Mouse (Mus musculus) kidney, adult 18-20 months (tissue): ENCODE measurements around the gene Galntl5.
"Not testable (repeated sequence)": the region's sequence is repeated elsewhere in the genome, so short reads cannot be mapped to it uniquely, and the experiment has no call there.

Experiments
- DNase-seq: peaks from one replicate; pipeline ENCODE4 v3.0.0; 2021

Galntl5 gene

DNA sequence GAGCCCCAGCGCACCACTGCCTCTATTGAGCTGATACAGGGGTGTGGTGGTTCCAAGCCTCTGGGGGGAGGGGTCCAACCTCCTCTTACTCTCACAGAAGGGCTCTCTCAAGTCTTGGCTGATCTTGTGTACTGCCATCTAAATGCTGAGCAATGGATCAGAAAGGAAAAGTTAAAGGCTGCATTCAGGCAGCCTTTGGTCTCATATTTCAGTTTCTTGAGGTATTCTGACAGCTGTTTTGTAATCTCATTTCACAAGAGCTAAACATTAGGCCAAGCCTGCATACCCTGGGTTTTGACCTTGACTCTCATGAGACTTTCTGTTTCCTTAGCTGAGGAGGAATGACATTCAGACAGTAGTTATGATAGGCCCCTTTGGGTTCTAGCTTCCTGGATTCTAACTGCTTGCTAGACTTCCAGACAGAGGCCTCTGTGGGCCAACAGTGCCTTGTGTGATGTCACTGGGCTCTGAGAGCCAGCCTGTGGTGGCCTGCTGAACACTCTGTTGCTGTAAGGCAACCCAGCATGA, at the start of gene Galntl5:
Gene Galntl5 (plus strand): TSS at position 457 of the 528 bp plus-strand sequence.
- peak; percentile 16 for DNase-seq

DNA sequence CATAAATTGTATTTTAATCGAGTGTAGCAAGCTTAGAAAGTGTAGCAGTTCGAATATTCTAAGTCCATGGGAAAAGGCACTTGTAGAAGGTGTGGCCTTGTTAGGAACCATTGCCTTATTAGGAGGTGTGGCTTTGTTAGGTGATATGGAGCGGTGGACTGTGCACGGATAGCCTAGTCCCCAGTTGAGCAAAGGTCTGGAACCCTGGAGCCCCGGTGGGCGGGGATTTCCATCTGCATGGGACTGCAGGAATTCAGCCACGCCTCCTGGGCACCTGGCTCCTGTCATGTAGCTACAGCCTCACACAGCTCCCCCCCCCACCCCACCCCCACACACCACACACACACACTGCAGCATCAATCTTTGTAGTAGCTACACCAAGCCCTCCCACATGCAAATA, 34.6 kb upstream of the Galntl5 start:
- DNase-seq: no peak

DNA sequence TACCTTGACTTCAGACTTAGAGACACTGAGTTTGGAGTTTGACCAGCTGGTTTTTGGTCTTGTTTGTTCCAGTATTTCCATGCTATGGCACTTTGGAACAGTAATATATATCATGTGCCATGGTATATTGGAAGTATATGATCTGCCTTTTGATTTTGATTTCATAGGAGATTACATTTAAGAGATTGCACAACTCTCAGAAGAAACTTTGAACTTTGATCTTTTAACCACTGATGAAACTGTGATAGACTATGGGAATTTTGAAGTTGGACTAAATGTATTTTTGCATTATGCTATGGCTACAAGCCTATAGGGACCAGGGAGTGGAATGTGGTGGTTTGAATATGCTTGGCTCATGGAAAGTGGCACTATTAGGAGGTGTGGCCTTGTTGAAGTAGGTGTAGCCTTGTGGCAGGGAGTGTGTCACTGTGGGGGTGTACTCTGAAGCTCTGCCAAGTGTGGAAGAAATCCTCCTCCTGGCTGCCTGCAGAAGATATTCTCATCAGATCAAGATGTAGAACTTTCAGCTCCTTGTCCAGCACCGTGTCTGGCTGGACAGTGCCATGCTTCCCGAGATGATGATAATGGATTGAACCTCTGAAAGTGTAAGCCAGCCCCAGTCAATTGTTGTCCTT, 31.8 kb upstream of the Galntl5 start:
- no peak for DNase-seq

DNA sequence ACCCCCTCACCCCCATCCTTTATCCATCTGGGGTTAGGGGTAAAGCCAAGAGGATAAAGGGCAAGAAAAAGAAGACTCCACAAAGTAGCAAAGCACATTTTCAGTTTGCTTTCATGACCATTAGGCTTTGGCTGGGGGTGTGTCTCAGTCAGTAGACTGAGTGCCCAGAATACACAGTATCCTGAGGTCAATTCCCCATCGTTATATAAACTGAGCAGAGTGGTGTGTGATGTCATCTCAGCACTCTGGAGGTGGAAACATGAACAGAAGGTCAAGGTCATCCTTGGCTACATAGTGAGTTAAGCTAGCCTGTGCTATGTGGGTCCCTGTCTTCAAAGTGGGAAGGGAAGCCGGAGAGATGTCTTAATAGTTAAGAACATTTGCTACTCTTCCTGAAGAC, 27.8 kb upstream of the Galntl5 start:
- DNase-seq: no peak

DNA sequence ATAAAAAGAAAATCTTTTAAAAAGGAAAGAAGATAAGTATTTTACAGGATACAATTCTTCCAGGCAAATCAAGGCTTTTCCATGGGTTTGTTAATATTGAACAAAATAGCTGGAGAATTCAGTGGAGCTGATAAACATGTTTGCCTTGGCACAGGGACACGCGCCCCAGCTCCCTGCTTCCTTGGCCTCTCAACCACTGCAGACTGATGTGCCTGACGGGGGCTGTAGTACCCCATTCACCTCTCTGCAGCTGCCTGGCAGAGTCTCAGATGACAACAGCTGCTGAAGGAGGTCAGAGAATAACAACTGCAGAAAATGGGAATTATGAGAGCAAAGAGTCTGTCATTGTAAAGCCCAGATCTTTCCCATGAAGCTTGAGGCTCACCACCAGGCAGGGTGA, 27.3 kb upstream of the Galntl5 start:
- no peak for DNase-seq

DNA sequence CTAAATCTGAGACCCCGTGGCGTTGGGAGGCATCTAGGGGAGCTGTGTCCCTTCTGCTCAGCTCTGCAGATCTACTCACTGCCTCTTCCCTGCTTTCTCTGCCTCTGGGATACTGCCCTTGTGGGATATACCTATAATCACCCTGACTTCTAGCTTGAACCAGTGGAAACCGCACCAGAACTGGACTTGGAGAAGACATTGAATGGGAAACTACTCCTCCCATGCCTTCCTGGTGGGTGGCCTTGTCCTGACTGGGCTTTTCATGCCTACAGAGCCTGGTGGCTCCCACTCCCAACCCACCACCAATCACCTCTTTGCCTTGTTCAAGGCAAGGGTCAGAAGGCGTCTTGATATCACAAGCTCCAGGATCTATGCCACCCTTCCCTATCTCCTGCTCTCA, 26.4 kb upstream of the Galntl5 start:
- no peak for DNase-seq

DNA sequence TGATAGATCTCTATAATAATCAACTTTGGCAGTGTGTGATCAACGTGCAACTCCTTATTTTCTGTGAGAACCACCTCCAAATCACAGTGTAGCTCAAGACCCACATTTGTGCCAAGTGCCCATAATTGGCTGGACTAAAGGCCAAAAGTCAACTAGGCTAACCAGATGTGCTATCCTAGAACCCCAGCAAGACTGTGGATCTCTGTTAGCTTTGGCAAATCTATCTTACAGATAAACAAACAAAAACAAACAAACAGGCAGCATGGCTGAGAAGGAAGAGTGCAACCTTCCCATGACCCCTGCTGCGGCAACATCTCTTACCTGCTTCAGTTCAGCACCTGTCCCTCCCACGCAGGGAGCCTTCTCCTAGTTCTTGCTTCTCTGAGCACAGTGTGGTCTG, 25.9 kb upstream of the Galntl5 start:
- no peak for DNase-seq

DNA sequence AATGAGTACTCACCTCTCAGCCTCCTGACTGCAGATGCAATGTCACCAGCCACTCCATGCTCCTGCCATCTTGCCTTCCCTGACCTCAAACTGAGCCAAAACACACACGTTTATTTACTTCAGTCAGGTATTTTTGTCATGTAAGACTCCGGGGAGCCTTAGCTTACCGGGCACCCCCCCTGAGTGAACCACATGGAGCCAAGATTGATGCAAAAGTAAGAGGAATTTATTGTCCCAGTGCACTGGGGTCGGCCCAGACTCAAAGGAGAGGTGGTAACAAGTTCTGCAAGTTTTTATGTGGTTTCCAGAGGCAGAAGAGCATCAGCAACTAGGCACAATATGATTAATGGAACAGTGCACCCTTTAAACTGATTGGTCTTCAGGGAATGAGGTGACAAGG, 24.1 kb upstream of the Galntl5 start:
- DNase-seq: no peak

DNA sequence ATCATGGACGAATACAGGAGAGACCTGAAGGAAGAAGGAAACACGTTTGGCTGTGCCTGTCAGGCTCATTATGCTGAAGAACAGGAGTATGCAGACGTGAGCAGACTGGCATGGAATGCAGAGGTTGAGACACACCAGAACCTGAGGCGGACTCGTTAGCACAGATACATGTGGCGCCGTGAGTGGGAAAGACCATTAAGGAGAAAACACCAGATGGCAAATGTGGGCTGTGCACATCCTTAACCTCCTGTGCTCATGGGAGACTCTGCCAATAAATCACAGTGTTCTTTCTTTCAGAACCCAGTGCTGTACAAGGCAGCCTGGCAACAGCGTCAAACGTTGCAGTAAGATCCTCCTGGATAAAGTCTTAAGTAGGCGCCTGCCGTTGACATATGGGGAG, 20.7 kb upstream of the Galntl5 start:
- DNase-seq: no peak

DNA sequence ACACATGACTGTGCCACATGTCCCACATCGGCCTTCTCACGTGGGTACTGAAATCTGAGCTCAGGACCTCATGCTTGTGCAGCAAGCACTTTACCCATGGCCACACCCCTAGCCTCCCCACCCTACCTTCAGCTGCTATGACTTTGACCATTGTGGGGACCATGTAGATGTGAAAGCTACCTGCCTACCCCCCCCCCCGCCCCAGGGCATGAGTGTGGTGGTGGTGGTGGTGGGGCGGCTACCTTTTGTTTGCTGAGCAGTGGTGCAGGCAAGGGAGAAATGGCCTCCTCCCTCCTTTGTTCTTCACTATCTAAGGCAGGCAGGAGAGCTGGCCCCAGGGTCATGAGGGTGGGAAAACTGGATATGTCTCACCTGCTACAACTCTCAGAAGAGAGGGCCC, 18.3 kb upstream of the Galntl5 start:
- no peak for DNase-seq

DNA sequence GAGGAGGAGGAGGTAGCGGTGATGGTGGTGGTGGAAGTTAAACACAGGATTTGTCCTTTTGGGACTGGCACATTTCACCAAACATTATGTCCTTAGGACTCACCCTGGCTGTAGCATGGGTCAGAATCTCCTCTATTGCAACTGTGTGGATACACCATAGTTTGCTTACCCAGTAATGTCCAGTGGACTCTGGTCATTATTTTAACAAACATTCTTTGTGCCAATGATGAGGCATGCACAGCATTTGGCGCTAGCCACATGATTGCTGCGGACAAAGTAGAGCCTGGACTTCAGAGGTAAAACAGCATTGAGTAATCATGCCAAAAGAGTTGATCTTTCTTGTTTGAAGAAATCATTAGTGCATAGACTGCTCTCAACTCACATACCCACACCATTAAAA, 17.3 kb upstream of the Galntl5 start:
- peak; percentile 28 for DNase-seq

DNA sequence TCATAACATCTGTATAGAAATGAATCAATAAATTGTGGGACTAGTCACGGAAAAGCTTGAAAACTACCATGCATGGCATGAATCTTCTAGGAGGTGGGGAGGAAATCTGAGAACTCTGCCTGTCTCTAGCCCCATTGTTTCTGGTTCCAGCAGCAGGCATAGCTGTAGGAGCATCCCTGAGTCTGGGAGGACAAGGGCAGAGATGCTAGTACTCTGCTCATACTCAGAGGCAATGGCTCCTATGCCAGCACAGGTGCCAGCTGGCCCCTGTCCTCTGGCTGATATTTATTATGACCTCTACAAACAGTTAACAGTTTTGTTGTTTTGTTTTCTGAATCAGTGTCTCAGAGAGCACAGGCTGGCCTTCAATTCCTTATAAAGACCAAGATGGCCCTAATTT, 16.9 kb upstream of the Galntl5 start:
- no peak for DNase-seq

DNA sequence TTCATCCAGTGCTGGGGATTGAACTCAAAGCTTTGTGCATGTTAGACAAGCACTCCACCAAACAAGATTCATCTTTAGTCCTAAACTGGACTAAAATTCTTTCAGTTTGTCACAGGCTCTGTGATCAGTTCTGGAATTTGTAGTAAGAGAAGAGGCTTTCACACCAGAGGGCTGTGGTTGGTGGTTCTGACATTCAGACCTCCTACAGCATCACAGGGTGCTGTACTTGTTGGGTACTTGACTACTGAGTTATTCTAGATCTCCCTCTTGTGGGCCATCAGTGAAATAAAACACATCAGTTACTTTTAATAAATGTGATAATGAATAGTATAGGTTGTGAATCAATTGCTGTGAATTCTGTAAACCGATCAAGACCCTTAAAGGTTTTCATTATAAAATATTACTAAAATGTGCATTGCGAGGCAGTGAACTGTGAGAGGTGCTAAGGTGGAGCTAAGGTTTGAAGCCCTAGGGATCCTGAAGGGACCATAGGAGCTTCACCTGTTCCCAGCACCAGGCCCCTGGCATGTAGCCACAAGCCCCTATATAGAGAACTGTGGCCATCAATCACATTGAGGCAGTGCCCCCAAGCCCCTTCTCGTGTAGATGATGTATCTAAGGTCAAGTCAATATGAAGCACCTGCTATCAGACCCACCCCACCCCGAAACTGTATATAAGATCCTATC, 16.0 kb upstream of the Galntl5 start:
- DNase-seq: no peak

DNA sequence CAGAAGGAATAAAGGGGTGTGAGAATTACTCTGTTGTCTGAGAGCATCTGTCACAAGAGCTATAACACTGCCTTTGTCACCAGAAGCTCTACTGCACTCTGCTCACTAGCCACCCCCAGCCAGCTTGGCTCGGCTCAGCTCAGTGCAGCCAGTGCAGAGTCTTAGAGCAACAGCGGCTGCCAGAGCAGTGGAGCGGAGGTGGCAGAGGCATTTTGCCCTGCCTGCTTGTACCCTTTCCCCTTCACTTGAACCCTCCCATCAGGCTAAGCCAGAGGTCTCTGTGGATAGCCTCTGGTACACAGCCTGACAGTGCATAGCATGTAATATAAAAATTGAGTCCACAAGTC, 15.5 kb upstream of the Galntl5 start:
- DNase-seq: no peak

DNA sequence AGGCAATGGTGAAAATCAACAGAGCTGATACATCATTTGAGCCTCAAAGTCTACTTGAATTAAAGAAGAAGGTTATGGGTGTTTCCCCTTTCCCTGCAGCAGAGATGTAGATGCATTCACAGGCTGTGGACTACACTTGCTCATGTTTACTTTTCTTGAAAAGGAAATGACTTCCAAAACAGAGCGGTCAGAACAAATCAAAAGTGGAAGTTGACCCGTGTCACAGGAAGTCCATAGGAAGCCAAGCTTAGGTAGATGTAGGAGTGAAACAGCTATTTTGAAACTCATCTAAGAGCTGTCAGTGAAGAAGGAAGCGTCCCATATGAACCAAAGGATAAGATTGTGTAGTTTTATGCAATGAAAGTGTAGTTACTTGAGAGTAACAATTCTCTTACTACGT, 14.6 kb upstream of the Galntl5 start:
- no peak for DNase-seq

DNA sequence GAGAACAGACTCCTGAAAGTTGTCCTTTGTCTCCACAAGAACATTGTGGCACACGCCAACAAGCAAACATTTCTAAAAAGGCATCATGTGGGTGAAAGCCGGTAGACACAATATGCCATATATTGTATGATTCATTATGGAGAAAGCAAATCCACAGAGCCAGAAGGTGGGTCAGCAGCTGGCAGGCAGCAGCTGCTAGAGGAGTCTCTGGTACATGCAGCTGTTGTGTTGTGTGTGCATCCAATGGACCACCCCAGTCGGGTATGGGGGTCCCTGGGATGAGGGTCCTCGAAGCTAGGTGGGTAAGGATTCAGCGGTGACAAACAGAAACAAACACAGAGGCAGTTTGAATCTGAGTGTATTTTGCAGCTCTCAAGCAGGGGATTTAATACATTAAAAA, 3.3 kb upstream of the Galntl5 start:
- DNase-seq: not testable (repeated sequence)

DNA sequence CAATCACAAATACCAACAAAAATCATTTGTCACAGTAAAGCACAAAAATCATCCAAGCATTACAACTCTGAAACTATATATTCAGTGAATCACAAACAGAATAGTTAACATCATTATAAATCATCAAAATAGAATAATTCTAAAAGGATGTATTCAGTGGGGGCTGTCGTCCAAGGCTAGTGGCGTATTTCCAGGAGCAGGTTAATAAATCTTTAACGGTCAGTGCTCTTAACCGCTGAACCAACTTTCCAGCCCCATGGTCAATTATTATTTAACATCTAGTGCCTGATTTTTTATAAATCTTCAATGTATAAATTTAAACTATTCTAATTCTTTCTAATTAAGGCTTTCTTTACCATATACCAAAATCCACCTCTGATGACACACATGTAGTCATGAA, 2.7 kb upstream of the Galntl5 start:
- DNase-seq: peak; percentile 25

DNA sequence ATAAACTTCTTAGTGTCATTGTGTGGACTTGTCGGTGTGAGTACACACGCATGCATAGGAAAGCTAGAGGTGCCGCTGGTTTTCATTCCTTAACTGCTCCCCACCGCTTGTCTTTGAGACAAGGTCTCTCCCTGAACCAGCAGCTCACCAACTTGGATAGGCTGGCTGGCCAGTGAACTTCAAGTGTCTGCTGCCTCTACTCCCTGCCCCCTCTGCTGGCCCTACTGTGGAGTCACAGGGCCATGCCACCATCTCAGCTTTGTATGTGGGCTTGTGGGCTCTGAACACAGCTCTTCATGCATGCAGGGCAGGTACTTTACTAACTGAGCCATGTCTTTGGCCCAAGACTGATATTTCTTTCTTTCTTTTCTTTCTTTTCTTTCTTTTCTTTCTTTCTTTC, 2.0 kb upstream of the Galntl5 start:
- DNase-seq: peak; percentile 22

DNA sequence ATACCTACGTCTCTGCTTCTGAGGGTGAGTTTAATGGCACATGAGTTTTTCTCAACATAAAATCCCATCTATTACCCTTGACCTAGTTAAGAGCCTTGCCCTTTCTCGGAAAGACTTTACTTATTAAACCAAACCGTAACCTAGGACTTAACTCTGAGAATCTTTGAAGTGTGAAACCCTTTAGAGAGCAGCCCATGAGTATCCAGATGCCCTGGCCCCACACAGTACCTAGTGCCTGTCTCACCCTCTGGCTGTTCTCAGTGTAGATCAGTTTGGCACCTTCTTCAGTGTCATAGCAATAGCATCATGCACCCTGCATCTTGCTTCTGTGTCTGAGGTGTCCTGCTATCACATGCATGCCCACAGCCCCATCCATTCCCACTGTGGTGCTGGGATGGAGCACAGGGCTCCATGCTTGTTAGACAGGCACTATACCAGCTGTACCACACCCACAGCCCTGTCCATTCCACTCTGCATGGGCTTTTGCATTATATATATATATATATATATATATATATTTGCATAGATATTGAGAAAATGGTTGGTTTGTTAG, 1.2 kb upstream of the Galntl5 start:
- DNase-seq: peak; percentile 49

DNA sequence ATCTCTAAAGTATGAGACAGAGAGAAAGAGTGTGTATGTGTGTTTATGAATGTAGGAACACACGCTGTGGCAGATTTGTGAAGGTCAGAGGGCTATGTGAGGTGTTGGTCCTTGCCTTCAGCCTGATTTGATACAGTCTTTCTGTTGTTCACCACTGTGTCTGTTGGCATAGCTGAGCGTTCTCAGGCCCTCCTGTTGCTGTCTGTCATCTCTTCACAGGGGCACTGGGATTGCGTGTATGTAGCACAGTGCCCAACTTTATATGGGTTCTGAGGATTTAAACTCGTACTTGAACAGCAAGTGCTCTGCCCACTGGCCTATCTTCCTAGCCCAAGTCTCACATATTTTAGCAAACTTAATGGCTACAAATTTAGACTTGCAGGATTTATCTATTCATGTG, 2.3 kb downstream of the Galntl5 start:
- no peak for DNase-seq

DNA sequence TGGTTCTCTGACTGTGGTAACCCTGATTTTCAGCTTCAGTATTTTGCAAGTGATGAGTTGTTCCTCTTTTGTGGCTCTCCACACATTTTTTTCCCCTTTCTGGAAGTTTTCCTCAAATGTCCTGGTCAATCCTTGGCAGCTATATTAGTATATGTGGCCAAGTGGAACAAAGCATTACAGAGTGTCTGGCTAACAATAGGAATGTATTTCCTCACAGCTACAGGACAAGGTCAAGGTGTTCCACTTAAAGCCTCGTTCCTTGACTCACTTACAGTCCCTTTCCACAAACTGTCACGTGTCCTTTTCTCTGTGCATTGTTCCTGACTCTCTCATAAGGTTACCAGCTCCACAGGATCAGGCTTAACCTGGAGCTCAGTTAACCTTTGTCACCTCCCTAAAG, 3.3 kb downstream of the Galntl5 start:
- DNase-seq: no peak

DNA sequence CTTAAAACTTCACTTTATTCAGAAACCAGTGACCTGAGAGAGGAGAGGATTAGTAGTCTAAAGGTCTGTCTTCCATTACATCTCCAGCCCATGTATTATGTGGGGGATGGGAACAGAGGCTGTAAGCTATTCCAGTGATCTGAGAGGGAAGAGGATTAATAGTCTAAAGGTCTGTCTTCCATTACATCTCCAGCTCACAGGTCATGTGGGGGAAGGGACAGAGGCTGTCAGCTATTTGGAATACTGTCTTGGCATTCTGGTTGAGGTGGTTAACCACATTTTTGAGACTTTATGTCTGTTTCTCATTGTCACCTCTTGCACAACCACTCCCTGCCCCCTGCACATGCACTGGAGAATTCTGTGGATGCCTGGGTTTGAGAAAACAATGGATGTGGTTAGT, 6.5 kb downstream of the Galntl5 start:
- peak; percentile 25 for DNase-seq

DNA sequence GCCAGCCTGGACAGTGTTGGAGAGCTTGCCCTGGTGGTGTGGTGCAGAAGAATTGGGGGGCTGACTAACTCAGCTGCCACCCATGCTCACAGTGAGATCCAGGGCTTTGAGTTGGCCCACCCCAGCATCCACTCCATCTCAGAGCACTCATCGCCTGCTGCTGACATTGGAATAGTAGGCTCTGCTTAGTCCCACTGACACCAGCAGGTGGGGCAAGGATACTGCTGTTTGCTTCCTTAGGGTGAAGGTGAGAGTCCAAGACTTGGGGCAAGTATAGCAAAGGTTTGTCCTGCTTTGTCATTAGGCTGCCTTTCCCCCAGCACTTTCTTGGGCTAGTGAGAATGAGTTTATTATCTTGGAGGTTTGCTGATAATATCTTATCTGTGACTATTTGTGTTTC, 7.5 kb downstream of the Galntl5 start:
- peak; percentile 68 for DNase-seq

DNA sequence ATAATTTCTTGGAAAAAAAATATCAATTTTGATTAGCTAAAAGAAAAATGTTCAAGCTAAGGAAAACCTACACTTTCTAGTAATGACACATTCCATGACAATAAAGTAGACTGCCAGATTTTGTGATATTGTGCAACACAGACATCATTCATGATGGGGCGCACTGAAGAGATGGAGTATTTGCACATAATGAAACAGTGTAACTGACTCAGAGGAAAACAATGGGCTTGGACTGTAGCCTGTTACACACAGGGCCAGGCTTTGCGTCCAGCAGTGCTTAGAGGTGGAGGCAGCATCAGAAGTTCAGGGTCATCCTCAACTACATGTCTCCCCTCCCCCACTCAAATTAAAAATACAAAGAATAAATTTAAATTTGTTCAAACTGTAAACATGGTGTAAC, 9.3 kb downstream of the Galntl5 start:
- no peak for DNase-seq

DNA sequence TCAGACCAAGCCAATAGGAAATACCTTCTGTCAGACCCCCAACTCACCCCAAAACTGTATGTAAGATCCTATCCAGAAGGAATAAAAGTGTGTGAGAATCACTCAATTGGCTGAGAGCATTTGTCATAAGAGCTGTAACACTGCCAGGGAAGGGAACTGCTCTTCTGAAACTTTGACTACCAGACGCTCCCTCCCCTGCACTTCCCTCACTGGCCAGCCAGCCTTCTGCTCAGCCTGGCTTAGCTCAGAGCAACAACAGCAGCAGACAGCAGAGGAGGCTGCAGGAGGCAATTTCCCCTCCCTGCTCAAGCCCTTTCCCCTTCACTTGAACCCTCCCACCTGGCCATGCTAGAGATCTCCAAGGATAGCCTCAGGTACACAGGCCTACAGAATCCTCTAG, 30.6 kb downstream of the Galntl5 start:
- no peak for DNase-seq
